Mouse (Mus musculus) frontal cortex, postnatal 14 days (tissue): ENCODE results near the gene Dbp.

Source experiments
- DNase-seq, 2 experiments: peaks; one replicate each; pipeline ENCODE4 v3.0.0; 2022; ENCODE audit warnings: low spot score in 2 of 2

Dbp gene

GRCm38 (mm10) chr7:45725151-45725550, 20.3 kb downstream of the Dbp start:
- no peak for DNase-seq

GRCm38 (mm10) chr7:45725713-45726112, 20.8 kb downstream of the Dbp start, which contains the start of gene Spaca4:
Gene Spaca4 (minus strand): TSS chr7:45725813.
- no peak for DNase-seq

GRCm38 (mm10) chr7:45726419-45726818, 21.5 kb downstream of the Dbp start:
- DNase-seq: no peak

- DNase-seq: no peak
Measured at GRCm38 (mm10) chr7:45727625-45728024, 22.7 kb downstream of the Dbp start.

GRCm38 (mm10) chr7:45730727-45731431, 26.0 kb downstream of the Dbp start:
- no peak for DNase-seq

GRCm38 (mm10) chr7:45733477-45733876, 28.6 kb downstream of the Dbp start:
- DNase-seq: no peak

GRCm38 (mm10) chr7:45739162-45739763, 34.4 kb downstream of the Dbp start:
- DNase-seq: peak in 1 of 2 experiments; percentile 68

- no peak for DNase-seq
Measured at GRCm38 (mm10) chr7:45739820-45740219, 34.9 kb downstream of the Dbp start.

- no peak for DNase-seq
Measured at GRCm38 (mm10) chr7:45741308-45741707, 36.4 kb downstream of the Dbp start.

- no peak for DNase-seq
Measured at GRCm38 (mm10) chr7:45741777-45742176, 36.9 kb downstream of the Dbp start.

GRCm38 (mm10) chr7:45742338-45742737, 37.5 kb downstream of the Dbp start:
- peak; percentile 58 to 70 for DNase-seq

GRCm38 (mm10) chr7:45744387-45744786, 39.5 kb downstream of the Dbp start:
- peak; percentile 61 to 67 for DNase-seq

- DNase-seq: no peak
Measured at GRCm38 (mm10) chr7:45746518-45746917, 41.6 kb downstream of the Dbp start.

- DNase-seq: no peak
Measured at GRCm38 (mm10) chr7:45747450-45747849, 42.6 kb downstream of the Dbp start.

GRCm38 (mm10) chr7:45748110-45748509, 43.2 kb downstream of the Dbp start:
- no peak for DNase-seq

- DNase-seq: no peak
Measured at GRCm38 (mm10) chr7:45749401-45749800, 44.5 kb downstream of the Dbp start.

- no peak for DNase-seq
Measured at GRCm38 (mm10) chr7:45750162-45750561, 45.3 kb downstream of the Dbp start.

- DNase-seq: no peak
Measured at GRCm38 (mm10) chr7:45755703-45756102, 50.8 kb downstream of the Dbp start.

GRCm38 (mm10) chr7:45759400-45759799, 54.5 kb downstream of the Dbp start:
- DNase-seq: no peak
